Mouse (Mus musculus) MEL (cell line): ENCODE data around the gene Ovol3. TPM values are rescaled to one million over a fixed set of nuclear protein-coding genes. Genes with fewer than 3 reads are reported as not detected.

ENCODE experiments used
- DNase-seq: peaks from one replicate; pipeline ENCODE4 v3.0.0; 2011; ENCODE audit warnings: low read depth, low spot score
- H3K27ac ChIP-seq: 2 replicates; pipeline ENCODE4 v1.5.1; 2012; ENCODE audit warnings: low read depth, mild to moderate bottlenecking, control low read depth, low read length, moderate library complexity; ENCODE audit not compliant: control insufficient read depth
- H3K27me3 ChIP-seq, 2 experiments: fragments of 150-350 bp in 1 of 2; sonication (generic) in 1 of 2; 2 replicates each; pipeline ENCODE4 v1.6.1; 2012; ENCODE audit warnings: low read length in 2 of 2, mild to moderate bottlenecking in 2 of 2, improper control_type of control experiment in 1 of 2, moderate library complexity in 1 of 2; ENCODE audit not compliant: insufficient read depth in 2 of 2, control insufficient read depth in 1 of 2
- H3K36me3 ChIP-seq, 2 experiments: 2 replicates each; pipeline ENCODE4 v1.6.1; 2012 to 2014; ENCODE audit warnings: low read length in 2 of 2, improper control_type of control experiment in 1 of 2, inconsistent platforms in 1 of 2, mild to moderate bottlenecking in 1 of 2; ENCODE audit not compliant: insufficient read depth in 2 of 2, control insufficient read depth in 1 of 2
- H3K4me1 ChIP-seq, 2 experiments: fragments of 150-350 bp in 1 of 2; sonication (generic) in 1 of 2; 2 replicates each; pipeline ENCODE4 v1.6.1; 2012; ENCODE audit warnings: low read length in 2 of 2, improper control_type of control experiment in 1 of 2, mild to moderate bottlenecking in 1 of 2; ENCODE audit not compliant: insufficient read depth in 2 of 2, control insufficient read depth in 1 of 2
- H3K4me3 ChIP-seq, 2 experiments: fragments of 150-350 bp in 1 of 2; sonication (generic) in 1 of 2; 2 replicates each; pipeline ENCODE4 v1.5.1; 2012; ENCODE audit warnings: low read depth in 2 of 2, low read length in 2 of 2, mild to moderate bottlenecking in 2 of 2, moderate library complexity in 2 of 2, control low read depth in 1 of 2, improper control_type of control experiment in 1 of 2; ENCODE audit not compliant: control insufficient read depth in 1 of 2, insufficient read depth in 1 of 2
- H3K79me2 ChIP-seq: 2 replicates; pipeline ENCODE4 v1.6.1; 2012; ENCODE audit warnings: mild to moderate bottlenecking, low read length, moderate library complexity; ENCODE audit not compliant: control insufficient read depth, poor library complexity, insufficient read depth
- H3K9ac ChIP-seq: 2 replicates; pipeline ENCODE4 v1.6.1; 2012; ENCODE audit warnings: low read depth, mild to moderate bottlenecking, control low read depth, low read length, moderate library complexity; ENCODE audit not compliant: control insufficient read depth, poor library complexity, severe bottlenecking
- H3K9me3 ChIP-seq: fragments of 150-350 bp; sonication (generic); replicated peaks from 2 replicates; pipeline ENCODE4 v1.6.1; 2012; ENCODE audit warnings: mild to moderate bottlenecking, low read length, improper control_type of control experiment, moderate library complexity; ENCODE audit not compliant: insufficient read depth
- CHD2 ChIP-seq: IDR thresholded peaks from 2 replicates; pipeline ENCODE4 v1.6.1; 2011; ENCODE audit warnings: low read length, improper control_type of control experiment
- CTCF ChIP-seq, 3 experiments: IDR thresholded peaks in 2 of 3; conservative IDR thresholded peaks in 1 of 3; 2 replicates each; pipeline ENCODE4 v1.5.1; 2011 to 2012; ENCODE audit warnings: low read length in 3 of 3, low read depth in 2 of 3, mild to moderate bottlenecking in 2 of 3, improper control_type of control experiment in 1 of 3, inconsistent platforms in 1 of 3, mixed read lengths in 1 of 3, moderate library complexity in 1 of 3; ENCODE audit not compliant: control insufficient read depth in 1 of 3, insufficient read depth in 1 of 3, poor library complexity in 1 of 3, severe bottlenecking in 1 of 3
- ELF1 ChIP-seq: IDR thresholded peaks from 2 replicates; pipeline ENCODE4 v1.6.1; 2014; ENCODE audit warnings: low read depth, mild to moderate bottlenecking, inconsistent platforms, low read length, improper control_type of control experiment, moderate library complexity
- GATA1 ChIP-seq: IDR thresholded peaks from 2 replicates; pipeline ENCODE4 v1.6.1; 2011; ENCODE audit warnings: low read depth, low read length, improper control_type of control experiment
- HCFC1 ChIP-seq: IDR thresholded peaks from 2 replicates; pipeline ENCODE4 v1.6.1; 2012; ENCODE audit warnings: low read depth, mild to moderate bottlenecking, inconsistent platforms, low read length, improper control_type of control experiment, moderate library complexity
- JUND ChIP-seq: IDR thresholded peaks from 2 replicates; pipeline ENCODE4 v1.6.1; 2011; ENCODE audit warnings: low read depth, mild to moderate bottlenecking, improper control_type of control experiment, low read length
- MAFK ChIP-seq: IDR thresholded peaks from 2 replicates; pipeline ENCODE4 v1.6.1; 2011; ENCODE audit warnings: low read depth, mild to moderate bottlenecking, low read length, improper control_type of control experiment, borderline replicate concordance
- MAZ ChIP-seq: IDR thresholded peaks from 2 replicates; pipeline ENCODE4 v1.6.1; 2012; ENCODE audit warnings: low read depth, mild to moderate bottlenecking, inconsistent platforms, low read length, improper control_type of control experiment
- MYB ChIP-seq: IDR thresholded peaks from 2 replicates; pipeline ENCODE4 v1.6.1; 2011; ENCODE audit warnings: mild to moderate bottlenecking, low read depth, low read length, improper control_type of control experiment
- NELFE ChIP-seq: IDR thresholded peaks from 2 replicates; pipeline ENCODE4 v1.6.1; 2011; ENCODE audit warnings: low read depth, low read length, improper control_type of control experiment
- NRF1 ChIP-seq: IDR thresholded peaks from 2 replicates; pipeline ENCODE4 v1.6.1; 2014; ENCODE audit warnings: low read depth, mild to moderate bottlenecking, inconsistent platforms, low read length, improper control_type of control experiment, moderate library complexity; ENCODE audit not compliant: poor library complexity, insufficient read depth, severe bottlenecking
- POLR2AphosphoS5 ChIP-seq: IDR thresholded peaks from 2 replicates; pipeline ENCODE4 v1.6.1; 2012; ENCODE audit warnings: low read depth, borderline replicate concordance, mild to moderate bottlenecking, inconsistent platforms, low read length, moderate library complexity, mixed read lengths
- RAD21 ChIP-seq: IDR thresholded peaks from 2 replicates; pipeline ENCODE4 v1.6.1; 2011; ENCODE audit warnings: mild to moderate bottlenecking, low read depth, low read length, improper control_type of control experiment
- SIN3A ChIP-seq: IDR thresholded peaks from 2 replicates; pipeline ENCODE4 v1.6.1; 2012; ENCODE audit warnings: low read length, improper control_type of control experiment, inconsistent platforms
- SMC3 ChIP-seq: IDR thresholded peaks from 2 replicates; pipeline ENCODE4 v1.6.1; 2011; ENCODE audit warnings: low read depth, low read length, improper control_type of control experiment
- UBTF ChIP-seq: IDR thresholded peaks from 2 replicates; pipeline ENCODE4 v1.6.1; 2012; ENCODE audit warnings: low read depth, mild to moderate bottlenecking, inconsistent platforms, low read length, improper control_type of control experiment, moderate library complexity, borderline replicate concordance; ENCODE audit not compliant: insufficient read depth
- USF1 ChIP-seq: IDR thresholded peaks from 2 replicates; pipeline ENCODE4 v1.6.1; 2014; ENCODE audit warnings: low read depth, mild to moderate bottlenecking, inconsistent platforms, low read length, improper control_type of control experiment, moderate library complexity
- ZKSCAN1 ChIP-seq: IDR thresholded peaks from 2 replicates; pipeline ENCODE4 v1.6.1; 2012; ENCODE audit warnings: low read depth, mild to moderate bottlenecking, inconsistent platforms, low read length, improper control_type of control experiment, moderate library complexity
- ZMIZ1 ChIP-seq: IDR thresholded peaks from 2 replicates; pipeline ENCODE4 v1.6.1; 2012; ENCODE audit warnings: low read depth, mild to moderate bottlenecking, inconsistent platforms, low read length, improper control_type of control experiment, moderate library complexity
- ZNF384 ChIP-seq: IDR thresholded peaks from 2 replicates; pipeline ENCODE4 v1.6.1; 2012; ENCODE audit warnings: low read depth, mild to moderate bottlenecking, inconsistent platforms, low read length, improper control_type of control experiment
- polyA plus RNA-seq, 2 experiments: library from polyadenylated mRNA; stranded (reverse) in 1 of 2; unstranded in 1 of 2; fragments of >175 nt in 1 of 2; fragments of >200 nt in 1 of 2; gene quantifications; 2 replicates each; pipeline versions ENCODE4 v1.2.1 to v1.2.4; 2012; ENCODE audit warnings: low replicate concordance in 2 of 2, low read depth in 1 of 2; ENCODE audit not compliant: insufficient read length in 2 of 2, insufficient read depth in 1 of 2, missing spikeins in 1 of 2
- total RNA-seq: library from RNA; depleted of rRNA; stranded (reverse); fragments of 300-350 nt; gene quantifications from 2 replicates; pipeline ENCODE4 v1.2.3, GENCODE M21; 2012

Gene Ovol3
- total and polyA plus RNA-seq, 3 experiments, result 0.17 TPM; not detected in 2

DNA sequence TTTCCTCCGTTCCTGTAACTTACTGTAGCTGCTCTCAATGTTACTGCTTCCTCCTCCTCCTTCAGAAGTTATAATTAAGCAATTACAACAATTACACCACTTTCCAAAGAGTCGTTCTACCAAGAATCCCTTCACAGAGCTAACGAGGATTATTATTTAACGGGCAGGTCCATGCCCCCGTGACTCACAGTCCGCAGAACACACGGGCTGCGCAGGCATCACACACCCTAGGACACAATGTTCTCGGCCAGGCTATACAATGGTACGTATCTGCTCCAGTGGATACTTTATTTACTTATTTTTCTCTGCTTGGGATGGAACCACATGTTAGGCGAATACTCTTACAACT, 15.5 kb downstream of the Ovol3 start:
- H3K4me1 ChIP-seq, result no peaks in the 10 kb centered on the region; a peak in 1 of 4 replicates
- no peaks in the 10 kb centered on the region for H3K27me3 ChIP-seq
- no peak overlapping the region for H3K27ac ChIP-seq
- no peak for TF ChIP-seq SIN3A
- TF ChIP-seq POLR2AphosphoS5, result no peak
- TF ChIP-seq GATA1, result no peak
- no peak for TF ChIP-seq CTCF (IDR thresholded peaks at IDR 0.05 in 2 of 3, conservative IDR thresholded peaks at IDR 0.05 in 1 of 3; ENCODE audit: control insufficient read depth in 1 of 3, insufficient read depth in 1 of 3, low read depth in 2 of 3, low read length in 3 of 3, poor library complexity in 1 of 3, severe bottlenecking in 1 of 3)
- TF ChIP-seq CHD2, result no peak
- no peak for TF ChIP-seq MAFK
- no peak for TF ChIP-seq ZKSCAN1
- no peak for TF ChIP-seq RAD21
- no peak for TF ChIP-seq JUND
- TF ChIP-seq NRF1, result no peak
- no peak for TF ChIP-seq ELF1
- TF ChIP-seq MYB, result no peak
- no peak for TF ChIP-seq SMC3
- no peak for TF ChIP-seq MAZ
- H3K9ac ChIP-seq, result no peak overlapping the region
- H3K4me3 ChIP-seq, result no peak overlapping the region
- H3K79me2 ChIP-seq, result no peaks in the 10 kb centered on the region
- no peak for DNase-seq
- no peaks in the 10 kb centered on the region for H3K9me3 ChIP-seq
- peaks cover 0 to 2% of the 10 kb centered on the region in 2 experiments; a peak in 1 of 4 replicates for H3K36me3 ChIP-seq

DNA sequence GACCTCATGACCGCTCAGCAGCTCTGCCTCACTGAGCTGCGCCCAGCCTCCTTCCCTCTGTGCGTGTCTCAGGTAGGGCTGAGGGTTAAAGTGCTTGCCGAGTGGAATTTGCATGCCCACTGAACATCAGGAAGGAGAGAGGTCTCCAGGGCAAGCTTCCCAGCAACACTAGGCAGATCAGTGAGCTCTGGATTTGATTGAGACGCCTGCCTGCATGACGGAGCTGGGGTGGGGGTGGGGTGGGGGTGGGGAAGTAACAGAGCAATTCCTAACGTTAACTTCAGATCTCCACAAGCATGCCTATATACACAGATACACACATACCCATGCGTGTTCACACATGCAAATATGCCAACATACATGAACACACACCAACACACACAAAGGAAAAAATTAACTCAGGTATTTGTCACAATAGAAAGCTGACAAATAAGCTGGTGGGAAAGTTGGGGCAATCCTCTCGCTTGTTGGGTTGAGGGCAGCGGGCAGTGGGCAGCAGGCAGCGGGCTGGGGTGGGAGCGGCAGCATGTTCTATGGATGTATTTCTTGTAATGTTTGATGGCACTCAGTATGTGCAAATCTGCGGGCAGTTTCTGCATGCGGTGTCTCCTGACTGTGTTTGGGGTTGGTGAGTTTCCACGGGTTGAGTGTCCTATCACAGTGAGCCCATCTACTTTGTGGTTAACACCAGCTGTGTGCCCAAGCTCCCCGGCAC, 16.1 kb downstream of the Ovol3 start:
- Histone ChIP-seq H3K27ac (no peak overlapping the region), H3K4me3 (no peak overlapping the region), H3K79me2 (no peaks in the 10 kb centered on the region)
- TF ChIP-seq ZNF384, result no peak
- no peak for TF ChIP-seq HCFC1
- no peak for TF ChIP-seq ZMIZ1
- TF ChIP-seq NELFE, result no peak
- TF ChIP-seq UBTF, result no peak
- no peak for TF ChIP-seq USF1
- TF ChIP-seq GATA1, result no peak
- no peak for TF ChIP-seq MAFK
- TF ChIP-seq, all 39 proteins: peak for 0
- H3K27me3 ChIP-seq, result no peaks in the 10 kb centered on the region
- H3K4me1 ChIP-seq, result no peaks in the 10 kb centered on the region; a peak in 1 of 4 replicates
- no peaks in the 10 kb centered on the region for H3K9me3 ChIP-seq
- no peak for DNase-seq
- peaks cover 0 to 2% of the 10 kb centered on the region in 2 experiments; a peak in 1 of 4 replicates for H3K36me3 ChIP-seq
- no peak overlapping the region for H3K9ac ChIP-seq
